Mouse (Mus musculus): ENCODE results near the gene A830031A19Rik.

A830031A19Rik gene

DNA sequence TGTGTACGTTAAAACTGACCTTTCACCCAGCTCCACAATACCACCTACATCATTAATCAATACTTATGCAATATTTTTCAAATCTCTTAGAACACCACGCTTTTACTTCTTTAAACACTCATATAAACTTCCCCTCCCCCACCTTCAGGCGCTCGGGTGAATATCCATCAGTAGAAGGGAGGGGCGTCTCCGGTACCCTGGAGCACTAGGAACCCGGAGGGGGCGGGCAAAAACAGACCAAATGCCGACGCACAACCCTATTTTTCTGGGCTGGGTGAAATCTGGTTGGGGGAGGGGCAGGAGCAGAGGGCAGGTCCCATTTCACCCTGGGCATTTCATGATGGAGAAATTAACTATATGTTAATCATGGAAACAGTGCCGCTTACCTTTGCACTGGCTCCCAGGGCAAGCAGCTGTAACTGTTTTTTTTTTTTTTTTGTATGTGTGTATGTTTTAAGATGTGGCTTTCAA lies at the start of gene A830031A19Rik:
TSS of gene A830031A19Rik (minus strand) at position 421 of the 471 bp plus-strand sequence.
- DNase-seq (ENCODE audit: low read depth, low spot score), result no peak

DNA sequence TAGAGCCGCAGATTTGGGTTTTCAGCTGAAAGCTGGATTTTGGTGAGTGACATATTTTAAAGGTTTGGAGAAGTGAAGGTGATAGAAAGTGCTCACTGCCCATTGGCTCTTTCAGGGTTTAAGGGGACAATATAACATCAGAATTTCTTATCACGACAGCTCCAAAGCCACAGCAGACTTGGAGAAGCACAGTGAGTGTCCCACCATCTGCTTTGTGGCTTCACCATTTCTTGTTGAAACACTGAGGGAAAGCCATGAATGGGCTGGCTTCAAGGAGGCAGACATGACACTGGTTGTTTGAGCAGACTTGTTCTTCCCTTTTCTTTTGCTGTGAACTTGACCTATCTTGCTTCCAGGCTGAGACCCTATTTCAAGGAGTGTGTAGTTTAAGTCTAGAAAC lies 49.1 kb upstream of the A830031A19Rik start:
- DNase-seq (ENCODE audit: low read depth, low spot score), result no peak

- DNase-seq (ENCODE audit: low read depth, low spot score), result no peak
These were observed 48.0 kb upstream of the A830031A19Rik start for GRCm38 (mm10) chr11:24122899-24123298.

DNA sequence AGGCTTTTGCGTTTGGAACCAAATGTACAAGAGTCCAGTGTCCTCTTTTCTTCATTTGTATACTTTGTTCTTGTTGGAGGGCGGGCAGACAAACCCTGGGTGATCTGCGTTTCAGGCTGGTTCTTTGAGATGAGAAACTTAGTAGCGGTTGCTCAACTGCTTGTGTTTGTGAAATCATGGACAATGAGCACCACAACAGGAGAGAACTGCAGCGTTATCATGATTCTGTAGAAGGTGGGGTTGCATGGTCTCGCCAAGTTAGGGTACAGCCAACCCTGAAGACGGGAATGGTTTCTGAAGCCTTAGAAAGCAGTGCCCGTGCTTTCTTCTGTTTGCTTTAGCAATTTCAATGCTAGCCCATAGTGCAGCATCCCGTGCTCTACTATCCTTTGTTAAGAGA lies 46.3 kb upstream of the A830031A19Rik start:
- no peak for DNase-seq (ENCODE audit: low read depth, low spot score)

DNA sequence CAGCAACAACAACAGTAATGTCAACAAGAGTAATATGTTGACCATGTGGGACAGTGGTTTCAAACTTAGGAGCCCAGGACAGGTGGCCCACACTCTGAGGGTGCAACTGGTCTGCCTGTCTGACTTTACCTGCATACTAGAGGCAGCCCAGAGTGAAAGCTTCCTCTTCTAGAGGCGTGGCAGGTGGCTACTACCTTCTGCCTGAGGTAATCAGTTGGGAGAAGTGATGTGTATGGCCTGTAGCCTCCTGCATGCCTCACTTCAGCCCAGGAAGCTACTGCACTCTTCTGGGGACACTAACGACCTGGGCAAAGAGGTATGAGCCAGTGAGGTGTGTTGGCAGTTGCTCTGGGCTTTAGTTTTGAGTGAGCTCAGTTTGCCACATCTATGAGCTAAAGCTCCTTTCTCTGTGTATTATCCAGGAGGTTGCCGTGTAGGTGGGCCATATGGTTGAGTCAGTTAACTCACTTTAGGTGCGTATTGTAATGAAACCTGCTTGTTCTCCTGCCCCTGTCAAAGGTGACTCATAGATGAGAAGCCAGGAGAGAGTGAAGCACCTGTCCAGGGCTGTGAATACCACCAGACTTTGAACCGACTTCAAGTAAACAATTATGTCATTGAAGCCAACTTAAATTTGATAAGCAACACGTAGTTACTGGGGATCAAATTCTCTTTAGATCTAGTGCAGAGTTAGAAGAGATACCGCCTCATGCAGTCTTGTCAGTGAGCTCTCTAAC lies 41.9 kb upstream of the A830031A19Rik start:
- DNase-seq (ENCODE audit: low read depth, low spot score), result no peak

DNA sequence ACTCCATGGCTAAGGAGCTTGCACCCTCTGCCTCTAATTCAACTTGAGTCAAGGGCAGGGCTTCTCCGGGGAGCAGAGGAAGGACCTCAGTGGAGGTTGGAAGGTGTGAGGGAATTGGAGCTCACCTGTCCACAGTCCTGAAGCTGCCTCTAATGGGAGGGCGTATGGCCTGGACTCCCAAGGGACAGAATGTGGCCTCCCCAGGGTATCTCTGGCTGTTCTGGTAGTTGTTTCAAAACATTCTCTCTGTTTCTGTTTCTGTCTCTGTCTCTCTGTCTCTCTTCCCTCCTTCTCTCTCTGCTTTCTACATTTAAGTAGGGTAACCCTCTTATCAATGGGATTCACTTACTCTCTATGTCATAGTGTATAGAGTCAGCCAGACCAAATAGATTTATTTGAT lies 41.2 kb upstream of the A830031A19Rik start:
- no peak for DNase-seq (ENCODE audit: low read depth, low spot score)

DNA sequence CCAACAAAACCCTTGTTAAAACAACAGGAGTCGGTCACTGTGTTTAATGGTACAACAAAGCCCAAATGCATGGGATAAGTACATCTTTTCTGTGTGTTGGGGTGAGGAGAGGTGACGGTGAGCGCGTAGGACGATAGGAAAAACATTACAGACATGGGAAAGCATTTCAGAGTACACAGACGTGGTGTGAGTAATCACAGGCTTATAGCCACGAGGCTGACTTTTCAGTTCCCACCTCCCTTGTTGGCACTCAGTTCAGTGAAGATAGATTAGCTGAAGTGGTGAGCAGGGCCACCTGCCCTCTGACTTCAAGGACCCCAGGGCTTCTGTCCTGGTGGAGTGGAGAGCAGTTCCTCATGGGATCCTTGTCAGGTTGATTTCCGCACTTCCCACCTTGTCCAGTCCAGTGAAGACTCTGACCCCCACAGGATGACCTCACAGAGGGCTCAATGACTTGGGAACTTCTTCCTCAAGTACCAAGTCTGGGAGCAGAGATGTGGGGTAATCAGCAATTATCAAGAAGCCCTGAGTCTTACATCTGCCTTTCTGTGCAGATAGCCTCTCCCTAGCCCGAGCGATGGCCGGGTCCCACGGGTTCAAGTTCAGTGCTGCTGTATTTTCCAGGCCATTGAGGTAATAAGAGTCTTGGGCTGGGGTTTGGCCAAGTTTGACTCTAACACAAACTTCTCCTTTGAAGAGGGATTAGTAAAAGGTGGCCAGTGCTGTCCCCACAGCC lies 40.3 kb upstream of the A830031A19Rik start:
- DNase-seq (ENCODE audit: low read depth, low spot score), result no peak

DNA sequence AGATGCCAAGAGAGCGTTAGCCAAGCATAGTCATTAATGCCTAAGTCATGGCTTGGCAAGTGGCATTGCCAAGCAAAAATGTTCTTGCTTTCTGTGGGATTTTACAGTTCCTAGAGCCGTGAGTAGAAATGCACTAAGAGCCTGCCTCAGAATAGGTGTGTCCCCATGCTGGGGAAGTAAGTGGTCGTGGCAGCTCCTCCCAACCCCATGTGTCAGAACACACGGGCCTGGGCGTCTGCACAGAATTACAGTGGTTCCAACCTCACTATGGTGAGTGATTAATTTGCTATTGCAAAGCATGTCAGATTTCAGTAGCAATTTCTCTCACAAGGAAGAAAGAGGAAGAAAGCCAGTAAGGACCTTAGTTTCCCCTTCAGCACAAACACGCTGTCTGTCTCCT lies 36.9 kb upstream of the A830031A19Rik start:
- no peak for DNase-seq (ENCODE audit: low read depth, low spot score)

- no peak for DNase-seq (ENCODE audit: low read depth, low spot score)
These were observed 35.3 kb upstream of the A830031A19Rik start for GRCm38 (mm10) chr11:24110113-24110512.

GRCm38 (mm10) chr11:24109388-24109787 lies 34.5 kb upstream of the A830031A19Rik start:
- DNase-seq (ENCODE audit: low read depth, low spot score), result no peak

GRCm38 (mm10) chr11:24108974-24109373 lies 34.1 kb upstream of the A830031A19Rik start:
- no peak for DNase-seq (ENCODE audit: low read depth, low spot score)

DNA sequence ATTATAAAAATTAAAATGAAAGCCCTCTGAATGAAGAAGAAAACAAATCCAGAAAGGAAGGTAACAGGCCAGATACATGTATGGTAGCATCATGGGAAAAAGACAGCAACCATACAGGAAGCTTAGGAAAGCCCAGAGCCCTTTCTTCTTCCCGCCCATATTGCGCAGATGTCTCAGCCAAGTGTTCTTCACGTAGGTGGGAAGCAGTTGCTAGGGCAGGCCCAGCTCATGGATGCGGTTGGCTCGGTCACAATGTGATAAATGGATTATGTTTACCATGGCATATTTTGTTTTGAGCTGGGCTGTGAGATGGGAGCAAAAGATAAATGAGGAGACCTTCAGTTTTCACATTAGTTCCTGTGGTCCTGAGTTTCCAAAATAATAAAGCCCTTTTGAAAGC lies 32.6 kb upstream of the A830031A19Rik start:
- DNase-seq (ENCODE audit: low read depth, low spot score), result no peak

GRCm38 (mm10) chr11:24103128-24103742 lies 28.4 kb upstream of the A830031A19Rik start:
- no peak for DNase-seq (ENCODE audit: low read depth, low spot score)

DNA sequence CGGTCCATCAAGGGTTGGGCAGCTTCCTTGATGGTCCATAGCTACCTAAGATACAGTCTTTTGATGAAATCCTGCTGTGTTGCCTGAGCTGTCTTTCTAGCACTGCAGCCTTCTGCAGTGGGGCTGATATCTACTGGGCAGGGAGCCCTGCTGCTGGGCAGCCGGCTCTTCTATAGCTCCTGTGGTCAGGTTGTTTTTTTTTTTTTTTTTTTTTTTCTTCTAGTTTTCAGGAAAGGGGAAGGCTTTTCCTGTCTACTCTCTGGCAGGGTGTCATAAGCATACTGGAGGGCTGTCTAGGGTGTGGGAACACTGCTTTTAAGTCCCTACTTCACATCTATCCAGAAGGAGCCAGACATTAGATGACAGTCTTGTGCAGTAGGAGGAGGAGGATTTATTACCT lies 27.5 kb upstream of the A830031A19Rik start:
- no peak for DNase-seq (ENCODE audit: low read depth, low spot score)

DNA sequence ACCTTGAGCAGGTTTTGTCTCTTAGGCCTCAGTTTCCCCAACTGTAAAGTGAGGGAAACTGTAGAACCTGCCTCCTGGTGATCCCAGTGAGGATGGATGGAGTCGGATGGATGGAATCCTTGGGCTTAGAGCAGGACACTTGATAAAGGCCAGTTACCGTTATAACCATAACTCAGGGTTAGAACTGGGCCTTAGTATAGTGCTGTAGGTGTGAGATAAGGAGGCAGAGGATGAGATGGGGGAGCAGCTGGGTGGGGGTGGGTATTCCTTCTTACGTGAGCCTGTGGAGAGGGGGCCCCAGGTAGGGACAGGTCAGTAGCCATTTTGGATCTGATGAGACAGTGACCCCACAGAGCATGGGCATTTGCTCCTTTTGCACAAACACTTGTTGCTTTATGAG lies 26.8 kb upstream of the A830031A19Rik start:
- no peak for DNase-seq (ENCODE audit: low read depth, low spot score)

DNA sequence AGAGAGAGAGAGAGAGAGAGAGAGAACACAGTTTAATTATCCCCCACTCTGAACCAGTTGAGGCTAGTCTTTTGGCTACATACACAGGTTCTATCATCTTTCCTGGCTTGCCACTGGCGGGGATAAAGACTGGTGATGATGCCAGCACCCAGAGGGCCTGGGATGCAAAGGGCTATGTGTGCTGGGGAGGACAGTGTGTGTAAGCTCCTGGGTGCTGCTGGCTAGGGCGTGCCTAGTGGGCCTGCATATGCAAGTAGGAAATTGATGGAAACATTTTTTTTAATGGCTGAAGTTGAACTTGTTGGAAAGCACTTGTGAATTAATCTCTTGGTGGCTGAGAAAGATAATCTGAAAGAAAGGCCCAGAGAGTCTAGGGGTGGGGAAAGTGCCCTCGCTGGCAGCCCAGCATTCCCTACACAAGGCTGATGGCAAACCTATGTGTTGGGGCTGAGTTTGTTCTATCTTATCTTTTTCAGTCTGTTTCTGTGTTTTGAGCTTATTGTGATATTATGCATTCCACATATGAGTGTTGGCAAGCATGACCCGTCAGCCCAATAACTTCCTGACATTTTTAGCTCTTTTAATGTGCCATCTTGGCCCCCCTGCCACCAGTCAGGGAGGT lies 25.7 kb upstream of the A830031A19Rik start:
- no peak for DNase-seq (ENCODE audit: low read depth, low spot score)

- no peak for DNase-seq (ENCODE audit: low read depth, low spot score)
These were observed 25.0 kb upstream of the A830031A19Rik start for GRCm38 (mm10) chr11:24099886-24100293.

- DNase-seq (ENCODE audit: low read depth, low spot score), result no peak
These were observed 24.4 kb upstream of the A830031A19Rik start for GRCm38 (mm10) chr11:24099215-24099614.

DNA sequence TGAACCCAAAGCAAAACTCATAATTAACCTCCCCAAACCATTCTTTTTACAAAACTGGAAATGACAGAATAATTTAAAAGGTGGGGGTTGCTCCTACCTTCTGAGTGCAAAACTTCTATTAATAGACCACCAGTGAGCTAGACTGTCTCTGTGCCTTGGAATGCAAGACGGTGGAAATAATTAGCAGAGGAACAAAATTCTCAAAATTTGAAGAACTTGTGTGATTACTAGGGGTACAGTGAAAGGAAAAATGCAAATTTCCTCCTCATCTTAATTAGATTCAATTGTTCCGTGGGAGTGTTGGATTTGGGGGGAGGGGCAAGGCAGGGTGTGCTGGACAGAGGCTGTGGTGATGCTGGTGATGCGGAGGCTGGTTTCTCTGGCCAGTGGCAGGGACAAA lies 23.8 kb upstream of the A830031A19Rik start:
- DNase-seq (ENCODE audit: low read depth, low spot score), result no peak

GRCm38 (mm10) chr11:24098069-24098468 lies 23.2 kb upstream of the A830031A19Rik start:
- DNase-seq (ENCODE audit: low read depth, low spot score), result no peak

- no peak for DNase-seq (ENCODE audit: low read depth, low spot score)
These were observed 22.2 kb upstream of the A830031A19Rik start for GRCm38 (mm10) chr11:24097026-24097425.

GRCm38 (mm10) chr11:24096483-24096882 lies 21.6 kb upstream of the A830031A19Rik start:
- no peak for DNase-seq (ENCODE audit: low read depth, low spot score)

Measured in 3T3-L1 (cell line).